8 mouse cellular contexts compared by ENCODE assay signal in the genomic region with DNA sequence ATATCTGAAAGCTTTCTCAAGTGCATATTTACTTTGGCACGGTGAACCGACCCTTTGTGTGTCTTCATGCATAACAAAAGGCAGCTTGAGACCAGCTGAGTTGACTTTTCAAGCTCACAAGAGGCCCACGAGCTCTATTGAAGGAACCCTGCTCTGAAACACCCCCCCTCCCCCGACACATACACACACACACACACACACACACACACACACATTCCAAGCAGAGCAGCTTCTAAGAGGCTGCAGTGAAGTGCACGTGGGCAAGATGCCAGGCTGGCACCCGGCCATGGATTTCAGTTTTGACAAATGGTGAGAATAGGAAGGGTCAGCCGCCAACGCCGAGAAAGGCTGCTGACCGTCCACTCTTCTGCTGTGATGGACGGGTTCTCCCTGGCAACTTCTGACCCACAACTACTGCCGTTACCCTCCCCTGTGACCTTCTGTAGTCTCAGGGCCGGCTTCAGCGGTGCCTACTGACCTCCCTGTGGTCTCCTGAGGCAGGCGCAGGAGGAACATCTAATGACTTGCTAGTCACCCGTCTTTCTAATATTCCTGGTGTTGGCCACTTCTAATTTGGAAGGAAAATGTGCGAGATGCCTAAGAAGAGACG.
DNase-seq lines count a peak whose midpoint lies in the region; ATAC-seq and TF ChIP-seq lines count a peak whose summit lies in the region.

No protein-coding gene starts in this region.

- H3K4me2 ChIP-seq in forebrain, embryonic 15.5 days (replicated peaks) = 0 out of 2 replicates have a peak overlapping the region, but pooled peaks have one; percentile 0
- H3K4me2 ChIP-seq in hindbrain, embryonic 14.5 days (replicated peaks) = no peak overlapping the region; the same call in 1 of the 2 replicates
- H3K4me2 ChIP-seq in limb, embryonic 15.5 days = no peak overlapping the region
- peak overlapping the region; percentile 5; the same call in 1 of the 2 replicates for H3K4me2 ChIP-seq in neural tube, embryonic 15.5 days

- DNase-seq in gastrocnemius, adult 2 months = peak; percentile 31
- DNase-seq in gastrocnemius, adult 8-10 months (ENCODE audit: low spot score in 2 of 2) = no peak
- DNase-seq in cerebellum, adult 11-12 months = peak; percentile 80
- DNase-seq in hindbrain, embryonic 14.5 days (ENCODE audit: low spot score) = peak; percentile 85
- DNase-seq in thymus, postnatal 10 days (ENCODE audit: low spot score in 2 of 2) = no peak

- peaks cover 27% of the 10 kb centered on the region for H3K4me1 ChIP-seq in forebrain, embryonic 15.5 days
- peaks cover 21% of the 10 kb centered on the region for H3K4me1 ChIP-seq in hindbrain, embryonic 14.5 days (replicated peaks; ENCODE audit: control insufficient read depth, insufficient read depth, low read length)
- H3K4me1 ChIP-seq in limb, embryonic 15.5 days = peaks cover 13% of the 10 kb centered on the region; the same call in 1 of the 2 replicates
- peaks cover 13% of the 10 kb centered on the region for H3K4me1 ChIP-seq in neural tube, embryonic 15.5 days

- H3K9me3 ChIP-seq in forebrain, embryonic 15.5 days = no peaks in the 10 kb centered on the region
- H3K9me3 ChIP-seq in hindbrain, embryonic 14.5 days (ENCODE audit: control insufficient read depth, low read length) = no peaks in the 10 kb centered on the region
- H3K9me3 ChIP-seq in limb, embryonic 15.5 days = no peaks in the 10 kb centered on the region
- no peaks in the 10 kb centered on the region for H3K9me3 ChIP-seq in neural tube, embryonic 15.5 days (replicated peaks)

- intact Hi-C loops in gastrocnemius, adult 2 months (cut with DNase I) = no loop called here

- H3K4me3 ChIP-seq in gastrocnemius, adult 2 months = no peak overlapping the region
- no peak overlapping the region for H3K4me3 ChIP-seq in forebrain, embryonic 15.5 days
- H3K4me3 ChIP-seq in hindbrain, embryonic 14.5 days (replicated peaks; ENCODE audit: low read length) = no peak overlapping the region
- no peak overlapping the region for H3K4me3 ChIP-seq in limb, embryonic 15.5 days
- H3K4me3 ChIP-seq in neural tube, embryonic 15.5 days (replicated peaks) = no peak overlapping the region

- 31% methylated on average over 18 of the region's 18 CpGs for WGBS in forebrain, embryonic 15.5 days
- 20% methylated on average over 18 of the region's 18 CpGs for WGBS in hindbrain, embryonic 14.5 days
- WGBS in limb, embryonic 15.5 days = 49% methylated on average over 18 of the region's 18 CpGs
- WGBS in neural tube, embryonic 15.5 days = 26% methylated on average over 18 of the region's 18 CpGs

- no peaks in the 10 kb centered on the region for H3K27me3 ChIP-seq in forebrain, embryonic 15.5 days
- no peaks in the 10 kb centered on the region for H3K27me3 ChIP-seq in hindbrain, embryonic 14.5 days (ENCODE audit: control insufficient read depth, insufficient read depth, low read length)
- no peaks in the 10 kb centered on the region for H3K27me3 ChIP-seq in limb, embryonic 15.5 days
- no peaks in the 10 kb centered on the region for H3K27me3 ChIP-seq in neural tube, embryonic 15.5 days (replicated peaks)

- no peak overlapping the region for H3K9ac ChIP-seq in forebrain, embryonic 15.5 days (replicated peaks)
- no peak overlapping the region for H3K9ac ChIP-seq in hindbrain, embryonic 14.5 days
- H3K9ac ChIP-seq in limb, embryonic 15.5 days = no peak overlapping the region
- no peak overlapping the region for H3K9ac ChIP-seq in neural tube, embryonic 15.5 days (replicated peaks)

- H3K36me3 ChIP-seq in forebrain, embryonic 15.5 days = no peaks in the 10 kb centered on the region
- no peaks in the 10 kb centered on the region for H3K36me3 ChIP-seq in hindbrain, embryonic 14.5 days (replicated peaks; ENCODE audit: control insufficient read depth, insufficient read depth)
- H3K36me3 ChIP-seq in limb, embryonic 15.5 days = no peaks in the 10 kb centered on the region
- no peaks in the 10 kb centered on the region for H3K36me3 ChIP-seq in neural tube, embryonic 15.5 days

- no peak for TF ChIP-seq CTCF in gastrocnemius, adult 2 months (IDR thresholded peaks at IDR 0.05)

- H3K27ac ChIP-seq in gastrocnemius, adult 2 months = no peak overlapping the region
- peak overlapping the region; percentile 34; the same call in 1 of the 2 replicates for H3K27ac ChIP-seq in forebrain, embryonic 15.5 days (replicated peaks)
- no peak overlapping the region for H3K27ac ChIP-seq in hindbrain, embryonic 14.5 days
- peak overlapping the region; percentile 5; the same call in 1 of the 2 replicates for H3K27ac ChIP-seq in limb, embryonic 15.5 days
- H3K27ac ChIP-seq in neural tube, embryonic 15.5 days (replicated peaks) = peak overlapping the region; percentile 54

- peak; percentile 68 for ATAC-seq in forebrain, embryonic 15.5 days (replicated peaks)
- peak; percentile 66; the same call in 1 of the 2 replicates for ATAC-seq in hindbrain, embryonic 14.5 days (ENCODE audit: low FRiP score)
- no peak for ATAC-seq in limb, embryonic 15.5 days (ENCODE audit: insufficient number of reproducible peaks, low FRiP score, low TSS enrichment, low read depth)
- ATAC-seq in neural tube, embryonic 15.5 days (ENCODE audit: low FRiP score) = peak; percentile 53; the same call in 1 of the 2 replicates

Comparison
In these comparisons a context has a peak if more than half of its experiments do, and no peak if none do; other contexts are left out.
1. DNase-seq: peak in gastrocnemius, adult 2 months (single experiment), cerebellum, adult 11-12 months (single experiment) and hindbrain, embryonic 14.5 days (single experiment); none in gastrocnemius, adult 8-10 months (0 of 2) and thymus, postnatal 10 days (0 of 2).
2. H3K27ac ChIP-seq: peak in forebrain, embryonic 15.5 days (single experiment), limb, embryonic 15.5 days (single experiment) and neural tube, embryonic 15.5 days (single experiment); none in gastrocnemius, adult 2 months (single experiment) and hindbrain, embryonic 14.5 days (single experiment).
3. H3K4me2 ChIP-seq: peak in forebrain, embryonic 15.5 days (single experiment) and neural tube, embryonic 15.5 days (single experiment); none in hindbrain, embryonic 14.5 days (single experiment) and limb, embryonic 15.5 days (single experiment).